Mouse (Mus musculus) cerebellum, adult (tissue): Measurements from ENCODE around the gene Gls.

Experiments used
- ATAC-seq: cut with Nextera tagmentation; 2 replicates; pipeline ENCODE4 v1.9.2; 2017; ENCODE audit warnings: mild to moderate bottlenecking, moderate library complexity, mixed read lengths; ENCODE audit not compliant: insufficient number of reproducible peaks, low FRiP score, low TSS enrichment

Gene Gls

GRCm38 (mm10) chr1:52133254-52133653, 99.8 kb downstream of the Gls start:
- no peak for ATAC-seq

GRCm38 (mm10) chr1:52131787-52132377, 101.2 kb downstream of the Gls start:
- peak; percentile 60; the same call in 1 of the 2 replicates for ATAC-seq

GRCm38 (mm10) chr1:52129794-52130193, 103.2 kb downstream of the Gls start:
- no peak for ATAC-seq

- ATAC-seq: no peak
Observed at GRCm38 (mm10) chr1:52127350-52127749, 105.7 kb downstream of the Gls start.

- no peak for ATAC-seq
Observed at GRCm38 (mm10) chr1:52124818-52125217, 108.2 kb downstream of the Gls start.

GRCm38 (mm10) chr1:52121052-52121451, 112.0 kb downstream of the Gls start:
- ATAC-seq: no peak

GRCm38 (mm10) chr1:52120191-52120590, 112.8 kb downstream of the Gls start:
- ATAC-seq: no peak

- ATAC-seq: peak; percentile 5; the same call in 1 of the 2 replicates
Observed at GRCm38 (mm10) chr1:52119691-52120090, 113.3 kb downstream of the Gls start.

- peak; percentile 88 for ATAC-seq
Observed at GRCm38 (mm10) chr1:52118860-52119591, 114.0 kb downstream of the Gls start, which contains the start of gene Stat1. Stat1 (plus strand) TSS chr1:52119440.

GRCm38 (mm10) chr1:52117777-52118176, 115.3 kb downstream of the Gls start:
- no peak for ATAC-seq

GRCm38 (mm10) chr1:52116441-52116840, 116.6 kb downstream of the Gls start:
- ATAC-seq: no peak

- ATAC-seq: peak; percentile 95
Observed at GRCm38 (mm10) chr1:52113666-52114069, 119.4 kb downstream of the Gls start.
